ENCODE assay signal across 8 mouse cellular contexts in the genomic region with DNA sequence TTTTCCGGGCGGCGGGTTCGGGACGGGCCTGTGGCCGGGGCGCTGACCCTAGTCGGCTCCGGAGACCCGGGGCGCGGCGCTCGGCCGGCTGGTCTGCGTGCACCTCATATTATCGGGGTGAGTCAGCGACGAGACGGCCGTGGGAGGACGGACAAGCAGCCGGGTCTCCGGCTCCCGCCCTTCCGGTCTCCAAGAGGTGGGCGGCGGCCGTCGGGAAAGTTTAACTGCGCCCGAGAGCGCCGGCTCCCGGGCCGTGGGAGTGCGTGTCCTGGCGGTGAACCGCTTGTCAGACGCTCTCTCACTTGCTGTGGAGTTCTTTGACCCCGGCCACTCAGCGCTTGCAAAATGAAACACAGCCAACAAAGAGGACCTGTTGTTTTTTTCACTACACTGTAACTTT. TPM values are rescaled to one million over a fixed set of nuclear protein-coding genes. Genes with fewer than 3 reads are reported as not detected.
DNase-seq lines count a peak whose midpoint lies in the region; ATAC-seq and TF ChIP-seq lines count a peak whose summit lies in the region.

No protein-coding gene starts in this region.

- peak overlapping the region; percentile 73 for H3K4me2 ChIP-seq in hindbrain, embryonic 14.5 days (replicated peaks)
- peak overlapping the region; percentile 93 for H3K4me2 ChIP-seq in liver, embryonic 12.5 days
- peak overlapping the region; percentile 94 for H3K4me2 ChIP-seq in myocyte (ENCODE audit: low read depth)

- peak; percentile 5 for ATAC-seq in activated CD4-positive, CD25-positive, alpha-beta regulatory T cell, adult 4 months
- ATAC-seq in hindbrain, embryonic 14.5 days (ENCODE audit: low FRiP score): no peak; the same call in 1 of the 2 replicates
- ATAC-seq in liver, embryonic 12.5 days: peak; percentile 84

- under 1% methylated on average over 42 of the region's 42 CpGs for WGBS in forebrain, embryonic 10.5 days
- under 1% methylated on average over 42 of the region's 42 CpGs for WGBS in hindbrain, embryonic 14.5 days
- WGBS in liver, embryonic 12.5 days (ENCODE audit: insufficient replicate concordance): under 1% methylated on average over 42 of the region's 42 CpGs

- H3K27ac ChIP-seq in forebrain, embryonic 10.5 days: peak overlapping the region; percentile 90
- peak overlapping the region; percentile 79 for H3K27ac ChIP-seq in hindbrain, embryonic 14.5 days
- H3K27ac ChIP-seq in liver, embryonic 12.5 days: peak overlapping the region; percentile 99

- peaks cover 8% of the 10 kb centered on the region; the same call in 1 of the 2 replicates for H3K27me3 ChIP-seq in forebrain, embryonic 10.5 days (ENCODE audit: poor library complexity, severe bottlenecking)
- no peaks in the 10 kb centered on the region for H3K27me3 ChIP-seq in hindbrain, embryonic 14.5 days (ENCODE audit: control insufficient read depth, insufficient read depth, low read length)
- no peaks in the 10 kb centered on the region for H3K27me3 ChIP-seq in liver, embryonic 12.5 days (replicated peaks)
- no peaks in the 10 kb centered on the region for H3K27me3 ChIP-seq in myocyte (ENCODE audit: control insufficient read depth, insufficient read depth, insufficient read length)

- TF ChIP-seq POLR2A in myocyte (IDR thresholded peaks at IDR 0.05; ENCODE audit: insufficient read length, low read depth): peak; percentile 62

- peak; percentile 37 to 45 for DNase-seq in frontal cortex, adult 2 months (ENCODE audit: extremely low spot score in 1 of 2, low spot score in 1 of 2)
- DNase-seq in frontal cortex, postnatal 36 days (ENCODE audit: low spot score in 2 of 2): no peak
- no peak for DNase-seq in forebrain, embryonic 10.5 days (ENCODE audit: extremely low spot score, low spot score)
- DNase-seq in hindbrain, embryonic 14.5 days (ENCODE audit: low spot score): no peak
- DNase-seq in layer of hippocampus, postnatal 36 days: no peak

- H3K9ac ChIP-seq in hindbrain, embryonic 14.5 days: peak overlapping the region; percentile 75
- H3K9ac ChIP-seq in liver, embryonic 12.5 days: peak overlapping the region; percentile 83

- peak overlapping the region; percentile 86 for H3K4me3 ChIP-seq in forebrain, embryonic 10.5 days
- H3K4me3 ChIP-seq in hindbrain, embryonic 14.5 days (replicated peaks; ENCODE audit: low read length): peak overlapping the region; percentile 87
- peak overlapping the region; percentile 87 for H3K4me3 ChIP-seq in liver, embryonic 12.5 days
- peak overlapping the region; percentile 54 for H3K4me3 ChIP-seq in myocyte

- H3ac ChIP-seq in myocyte (ENCODE audit: control insufficient read depth, insufficient read length): peak overlapping the region; percentile 73

- H3K79me2 ChIP-seq in myocyte (ENCODE audit: control insufficient read depth, insufficient read depth): peaks cover 50% of the 10 kb centered on the region

- peaks cover 18% of the 10 kb centered on the region for H3K36me3 ChIP-seq in forebrain, embryonic 10.5 days (replicated peaks)
- H3K36me3 ChIP-seq in hindbrain, embryonic 14.5 days (replicated peaks; ENCODE audit: control insufficient read depth, insufficient read depth): no peaks in the 10 kb centered on the region
- peaks cover 24% of the 10 kb centered on the region for H3K36me3 ChIP-seq in liver, embryonic 12.5 days
- peaks cover 18% of the 10 kb centered on the region for H3K36me3 ChIP-seq in myocyte (ENCODE audit: control insufficient read depth, insufficient read depth)

- H3K4me1 ChIP-seq in forebrain, embryonic 10.5 days: peaks cover 14% of the 10 kb centered on the region
- H3K4me1 ChIP-seq in hindbrain, embryonic 14.5 days (replicated peaks; ENCODE audit: control insufficient read depth, insufficient read depth, low read length): peaks cover 9% of the 10 kb centered on the region
- peaks cover 28% of the 10 kb centered on the region for H3K4me1 ChIP-seq in liver, embryonic 12.5 days

- H3K9me3 ChIP-seq in forebrain, embryonic 10.5 days: 0 out of 2 replicates have a peak, but pooled peaks cover 3% of the 10 kb centered on the region
- no peaks in the 10 kb centered on the region for H3K9me3 ChIP-seq in hindbrain, embryonic 14.5 days (ENCODE audit: control insufficient read depth, low read length)
- H3K9me3 ChIP-seq in liver, embryonic 12.5 days (replicated peaks): no peaks in the 10 kb centered on the region

TF ChIP-seq in myocyte, 11 proteins besides CTCF, POLR2A, EP300 and RAD21:
- TF ChIP-seq MAX (IDR thresholded peaks at IDR 0.05; ENCODE audit: low read depth): no peak
- TF ChIP-seq MYOG (IDR thresholded peaks at IDR 0.05; ENCODE audit: control insufficient read depth in 1 of 3, insufficient read depth in 1 of 3, insufficient read length in 2 of 3, low read depth in 2 of 3): peak in 2 of 3 experiments; percentile 31 to 50
- TF ChIP-seq REST (IDR thresholded peaks at IDR 0.05; ENCODE audit: insufficient read depth, insufficient read length): no peak
- no peak for TF ChIP-seq CEBPB (IDR thresholded peaks at IDR 0.05; ENCODE audit: insufficient read depth, poor library complexity, severe bottlenecking)
- no peak for TF ChIP-seq E2F4 (IDR thresholded peaks at IDR 0.05; ENCODE audit: insufficient read depth)
- TF ChIP-seq POLR2AphosphoS2 (IDR thresholded peaks at IDR 0.05; ENCODE audit: insufficient read length, low read depth): peak; percentile 52
- no peak for TF ChIP-seq SRF (IDR thresholded peaks at IDR 0.05; ENCODE audit: control insufficient read depth, insufficient read length, low read depth)
- no peak for TF ChIP-seq USF1 (IDR thresholded peaks at IDR 0.05; ENCODE audit: low read depth)
- no peak for TF ChIP-seq TCF3 (IDR thresholded peaks at IDR 0.05; ENCODE audit: insufficient read length, low read depth)
- TF ChIP-seq TCF12 (IDR thresholded peaks at IDR 0.05; ENCODE audit: insufficient read depth, poor library complexity, severe bottlenecking): no peak
- peak in 1 of 3 experiments; percentile 62 for TF ChIP-seq MYOD1 (IDR thresholded peaks at IDR 0.05; ENCODE audit: control insufficient read depth in 1 of 3, insufficient read length in 2 of 3, low read depth in 2 of 3)

RNA-seq across cellular contexts. Expression of a gene that starts 0.4 kb away (rescaled TPM):
- polyA plus RNA-seq in frontal cortex, adult 2 months (2012; rRNA removed): 27.8 and 31.9 TPM in 2 replicates
- polyA plus RNA-seq in activated CD4-positive, CD25-positive, alpha-beta regulatory T cell, adult 4 months (2017; shearing (Covaris generic)): 10 to 100 TPM; 15.4 to 20.7 TPM
- polyA plus RNA-seq in forebrain, embryonic 10.5 days (2016; fragmentation: Nextera tagmentation; extraction: Ambion mirVana): 21.7 and 23.5 TPM in 2 replicates
- polyA plus RNA-seq in hindbrain, embryonic 14.5 days (2014; fragmentation: Nextera tagmentation; extraction: Ambion mirVana): 32.0 and 36.1 TPM in 2 replicates
- polyA plus RNA-seq in liver, embryonic 12.5 days (2016; fragmentation: Nextera tagmentation; extraction: Ambion mirVana): 19.5 TPM in 2 replicates
- polyA plus RNA-seq in myocyte (2012; fragmentation: generic; extraction: Trizol): 18.5 TPM
- 10 to 100 TPM; 19.7 to 21.2 TPM for total RNA-seq in layer of hippocampus, postnatal 36 days (2021)

RNA-seq across cellular contexts. Expression of a gene that starts 25.7 kb away (rescaled TPM):
- 188 and 205 TPM in 2 replicates for polyA plus RNA-seq in frontal cortex, adult 2 months (2012; rRNA removed)
- polyA plus RNA-seq in activated CD4-positive, CD25-positive, alpha-beta regulatory T cell, adult 4 months (2017; shearing (Covaris generic)): 100 to 1,000 TPM; 412 to 421 TPM
- 296 and 303 TPM in 2 replicates for polyA plus RNA-seq in forebrain, embryonic 10.5 days (2016; fragmentation: Nextera tagmentation; extraction: Ambion mirVana)
- 299 and 304 TPM in 2 replicates for polyA plus RNA-seq in hindbrain, embryonic 14.5 days (2014; fragmentation: Nextera tagmentation; extraction: Ambion mirVana)
- polyA plus RNA-seq in liver, embryonic 12.5 days (2016; fragmentation: Nextera tagmentation; extraction: Ambion mirVana): 161 and 169 TPM in 2 replicates
- polyA plus RNA-seq in myocyte (2012; fragmentation: generic; extraction: Trizol): 31.8 TPM
- total RNA-seq in layer of hippocampus, postnatal 36 days (2021): 100 to 1,000 TPM; 159 to 160 TPM

RNA-seq across cellular contexts. Expression of a gene that starts 34.9 kb away (rescaled TPM):
- polyA plus RNA-seq in frontal cortex, adult 2 months (2012; rRNA removed): 180 and 187 TPM in 2 replicates
- polyA plus RNA-seq in activated CD4-positive, CD25-positive, alpha-beta regulatory T cell, adult 4 months (2017; shearing (Covaris generic)): 100 to 1,000 TPM; 161 to 194 TPM
- polyA plus RNA-seq in forebrain, embryonic 10.5 days (2016; fragmentation: Nextera tagmentation; extraction: Ambion mirVana): 671 and 693 TPM in 2 replicates
- 244 and 262 TPM in 2 replicates for polyA plus RNA-seq in hindbrain, embryonic 14.5 days (2014; fragmentation: Nextera tagmentation; extraction: Ambion mirVana)
- polyA plus RNA-seq in liver, embryonic 12.5 days (2016; fragmentation: Nextera tagmentation; extraction: Ambion mirVana): 637 and 645 TPM in 2 replicates
- 436 TPM for polyA plus RNA-seq in myocyte (2012; fragmentation: generic; extraction: Trizol)
- total RNA-seq in layer of hippocampus, postnatal 36 days (2021): 100 to 1,000 TPM; 111 to 118 TPM

RNA-seq across cellular contexts. Expression of a gene that starts 35.0 kb away (rescaled TPM):
- 105 and 116 TPM in 2 replicates for polyA plus RNA-seq in frontal cortex, adult 2 months (2012; rRNA removed)
- 100 to 1,000 TPM; 131 to 198 TPM for polyA plus RNA-seq in activated CD4-positive, CD25-positive, alpha-beta regulatory T cell, adult 4 months (2017; shearing (Covaris generic))
- 636 and 697 TPM in 2 replicates for polyA plus RNA-seq in forebrain, embryonic 10.5 days (2016; fragmentation: Nextera tagmentation; extraction: Ambion mirVana)
- 222 and 254 TPM in 2 replicates for polyA plus RNA-seq in hindbrain, embryonic 14.5 days (2014; fragmentation: Nextera tagmentation; extraction: Ambion mirVana)
- polyA plus RNA-seq in liver, embryonic 12.5 days (2016; fragmentation: Nextera tagmentation; extraction: Ambion mirVana): 563 and 590 TPM in 2 replicates
- polyA plus RNA-seq in myocyte (2012; fragmentation: generic; extraction: Trizol): 132 TPM
- 100 to 1,000 TPM; 189 to 190 TPM for total RNA-seq in layer of hippocampus, postnatal 36 days (2021)

Comparison
In these comparisons a context has a peak if more than half of its experiments do, and no peak if none do; other contexts are left out.
1. DNase-seq: peak in frontal cortex, adult 2 months (2 of 2); none in frontal cortex, postnatal 36 days (0 of 2), forebrain, embryonic 10.5 days (single experiment), hindbrain, embryonic 14.5 days (single experiment) and layer of hippocampus, postnatal 36 days (0 of 2).
2. Peak in every context shown above with its lines, with median percentiles within 50 percentile points of each other: H3K27ac ChIP-seq, H3K4me3 ChIP-seq and H3K4me2 ChIP-seq.